Mouse (Mus musculus) heart, embryonic 14.5 days (tissue): Measurements from ENCODE around the gene Zfp109. TPM values are rescaled to one million over a fixed set of nuclear protein-coding genes. Genes with fewer than 3 reads are reported as not detected.

Experiments
- ATAC-seq: fragments of 200-750 bp; cut with Nextera tagmentation; 2 replicates; pipeline ENCODE4 v1.8.0; 2017; ENCODE audit warnings: low read depth, moderate TSS enrichment; ENCODE audit not compliant: insufficient number of reproducible peaks, insufficient read depth, low FRiP score
- H3K27ac ChIP-seq, 2 experiments: fragments of 200-500 bp in 1 of 2; fragments of 300-500 bp in 1 of 2; sonication (generic) in 1 of 2; replicated peaks in 1 of 2; 2 replicates each; pipeline ENCODE4 v1.5.1; 2012 to 2014; ENCODE audit warnings: low read depth in 2 of 2, low read length in 2 of 2, control low read depth in 1 of 2, mild to moderate bottlenecking in 1 of 2, mixed read lengths in 1 of 2; ENCODE audit not compliant: control insufficient read depth in 1 of 2, insufficient read depth in 1 of 2
- H3K27me3 ChIP-seq: fragments of 300-500 bp; sonication (generic); 2 replicates; pipeline ENCODE4 v1.6.1; 2014; ENCODE audit warnings: mild to moderate bottlenecking, low read length, control low read depth; ENCODE audit not compliant: control insufficient read depth, insufficient read depth
- H3K36me3 ChIP-seq: fragments of 300-500 bp; sonication (generic); 2 replicates; pipeline ENCODE4 v1.6.1; 2014; ENCODE audit warnings: mild to moderate bottlenecking, control low read depth, low read length, mixed read lengths; ENCODE audit not compliant: control insufficient read depth, insufficient read depth
- H3K4me1 ChIP-seq, 2 experiments: fragments of 200-500 bp in 1 of 2; fragments of 300-500 bp in 1 of 2; sonication (generic) in 1 of 2; 2 replicates each; pipeline ENCODE4 v1.6.1; 2012 to 2014; ENCODE audit warnings: low read length in 2 of 2, control low read depth in 1 of 2, mixed read lengths in 1 of 2; ENCODE audit not compliant: control insufficient read depth in 2 of 2, insufficient read depth in 2 of 2
- H3K4me2 ChIP-seq: fragments of 300-500 bp; sonication (generic); 2 replicates; pipeline ENCODE4 v1.6.1; 2014; ENCODE audit warnings: mild to moderate bottlenecking, low read length
- H3K4me3 ChIP-seq, 2 experiments: fragments of 200-500 bp in 1 of 2; fragments of 300-500 bp in 1 of 2; sonication (generic) in 1 of 2; 2 replicates each; pipeline ENCODE4 v1.5.1; 2012 to 2014; ENCODE audit warnings: low read length in 2 of 2, mild to moderate bottlenecking in 2 of 2, control low read depth in 1 of 2, low read depth in 1 of 2, moderate library complexity in 1 of 2; ENCODE audit not compliant: control insufficient read depth in 1 of 2, insufficient read depth in 1 of 2
- H3K9ac ChIP-seq: fragments of 300-500 bp; sonication (generic); 2 replicates; pipeline ENCODE4 v1.6.1; 2014; ENCODE audit warnings: mild to moderate bottlenecking, low read length
- H3K9me3 ChIP-seq: fragments of 300-500 bp; sonication (generic); 2 replicates; pipeline ENCODE4 v1.6.1; 2016; ENCODE audit warnings: low read length, control low read depth; ENCODE audit not compliant: control insufficient read depth
- WGBS: fragments of 180-500 bp; shearing (Covaris S2); extraction: QIAGEN DNeasy Blood & Tissue Kit; methylation state at CpG from one replicate; pipeline ENCODE4 v1.1.7; 2014; 5-methylcytosine and 5-hydroxymethylcytosine counted together
- polyA plus RNA-seq: library from polyadenylated mRNA; unstranded; fragments of >200 nt; fragmentation: Nextera tagmentation; extraction: Ambion mirVana; gene quantifications from 2 replicates; pipeline ENCODE4 v1.2.1, GENCODE M21; 2014

Gene Zfp109
- polyA plus RNA-seq, 1 experiment from 2014 or later, result 3.4 TPM

DNA sequence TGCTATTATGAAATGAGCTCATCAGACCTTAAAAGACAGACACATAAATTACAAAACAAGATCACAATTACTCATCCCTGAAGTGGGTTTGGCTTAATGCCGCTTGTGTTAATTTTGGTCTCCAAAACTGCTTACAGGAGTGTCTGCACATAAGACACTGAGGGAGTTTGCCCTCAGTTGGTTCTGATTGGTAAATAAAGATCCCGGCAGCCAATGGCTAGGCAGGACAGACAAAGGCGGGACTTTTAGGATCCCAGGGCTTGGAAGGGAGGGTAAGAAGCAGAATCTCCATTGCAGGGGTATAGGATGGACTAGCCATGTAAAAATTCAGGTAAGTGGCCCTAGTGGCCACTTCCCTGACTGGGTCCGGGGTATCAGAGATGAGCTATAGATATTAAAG lies 40.4 kb downstream of the Zfp109 start:
- Histone ChIP-seq H3K4me3 (no peak overlapping the region), H3K27ac (no peak overlapping the region), H3K9ac (no peak overlapping the region), H3K4me1 (no peaks in the 10 kb centered on the region), H3K9me3 (peaks cover 22% of the 10 kb centered on the region), H3K27me3 (no peaks in the 10 kb centered on the region), H3K4me2 (no peak overlapping the region), H3K36me3 (peaks cover 62% of the 10 kb centered on the region)
- ATAC-seq, result no peak
- 94% methylated on average over 4 of the region's 4 CpGs for WGBS

DNA sequence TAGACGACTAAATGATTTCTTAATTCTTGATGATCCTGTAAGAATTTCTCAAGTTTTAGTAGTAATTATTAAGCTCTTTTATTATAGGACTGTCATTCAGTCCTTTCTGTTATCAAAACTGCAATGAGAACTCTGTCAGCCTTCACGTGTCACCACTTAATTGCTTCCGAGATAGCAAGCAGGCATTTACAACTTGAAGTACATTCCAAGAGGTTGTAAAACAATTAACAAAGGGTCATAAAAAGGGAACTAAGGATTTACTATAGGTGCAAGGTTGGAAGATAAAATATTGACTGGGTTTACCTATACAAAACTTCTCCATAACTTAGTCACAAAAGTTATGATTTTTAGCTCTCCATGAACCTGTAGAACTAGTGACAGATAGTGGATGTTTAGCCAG lies 44.2 kb downstream of the Zfp109 start:
- WGBS, result 80% methylated on average over 3 of the region's 3 CpGs

DNA sequence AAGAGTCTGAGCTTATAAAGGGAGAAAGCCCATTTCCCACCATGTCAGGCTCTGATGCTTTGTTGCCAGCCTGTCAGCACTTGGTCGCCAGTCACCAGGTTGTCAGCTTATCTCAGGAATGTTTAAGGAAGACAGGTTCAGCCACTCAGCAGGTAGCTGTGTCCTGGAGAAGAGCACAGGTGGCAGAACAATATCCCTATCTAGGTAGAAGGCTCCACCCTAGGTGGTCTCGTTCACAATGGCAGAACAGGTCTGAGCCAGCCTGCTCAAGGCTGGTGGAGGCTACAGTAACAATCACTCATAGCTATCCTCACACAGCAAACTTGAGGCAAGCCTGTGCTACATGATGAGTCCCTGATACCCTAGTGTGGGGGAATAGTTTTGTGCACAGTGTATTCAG lies 46.0 kb downstream of the Zfp109 start:
- WGBS, result 65% methylated on average over 2 of the region's 2 CpGs
- no peak overlapping the region for H3K9ac ChIP-seq
- no peak for ATAC-seq
- no peak overlapping the region for H3K27ac ChIP-seq
- H3K9me3 ChIP-seq, result 0 out of 2 replicates have a peak, but pooled peaks cover 7% of the 10 kb centered on the region
- H3K27me3 ChIP-seq, result no peaks in the 10 kb centered on the region
- peaks cover 11% of the 10 kb centered on the region for H3K36me3 ChIP-seq
- H3K4me3 ChIP-seq, result no peak overlapping the region
- no peak overlapping the region for H3K4me2 ChIP-seq
- no peaks in the 10 kb centered on the region for H3K4me1 ChIP-seq

More for the DNA sequence above, 44.2 kb downstream of the Zfp109 start:
- Histone ChIP-seq H3K27me3 (no peaks in the 10 kb centered on the region), H3K4me1 (no peaks in the 10 kb centered on the region), H3K36me3 (peaks cover 24% of the 10 kb centered on the region), H3K9ac (no peak overlapping the region), H3K9me3 (peaks cover 10% of the 10 kb centered on the region), H3K4me3 (no peak overlapping the region), H3K27ac (no peak overlapping the region), H3K4me2 (no peak overlapping the region)
- no peak for ATAC-seq

DNA sequence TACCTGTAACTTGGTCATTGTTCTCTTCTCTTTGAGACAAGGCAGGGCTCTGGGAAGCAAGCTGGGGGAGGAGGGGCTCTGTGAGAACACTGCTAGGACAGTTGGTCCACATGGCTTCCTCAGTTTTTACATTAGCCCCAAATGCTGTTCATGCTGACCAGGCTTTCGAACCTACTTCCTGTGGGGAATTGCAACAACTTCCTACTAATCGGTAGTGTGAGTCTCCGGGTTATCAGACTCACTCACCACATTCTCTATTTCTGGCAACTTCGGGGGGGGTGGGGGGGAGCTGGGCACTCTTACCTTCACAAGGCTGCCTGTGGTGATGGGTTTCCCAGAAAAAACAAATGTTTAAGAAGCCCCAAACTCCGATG lies 47.8 kb downstream of the Zfp109 start:
- WGBS, result 25% methylated on average over 5 of the region's 5 CpGs

DNA sequence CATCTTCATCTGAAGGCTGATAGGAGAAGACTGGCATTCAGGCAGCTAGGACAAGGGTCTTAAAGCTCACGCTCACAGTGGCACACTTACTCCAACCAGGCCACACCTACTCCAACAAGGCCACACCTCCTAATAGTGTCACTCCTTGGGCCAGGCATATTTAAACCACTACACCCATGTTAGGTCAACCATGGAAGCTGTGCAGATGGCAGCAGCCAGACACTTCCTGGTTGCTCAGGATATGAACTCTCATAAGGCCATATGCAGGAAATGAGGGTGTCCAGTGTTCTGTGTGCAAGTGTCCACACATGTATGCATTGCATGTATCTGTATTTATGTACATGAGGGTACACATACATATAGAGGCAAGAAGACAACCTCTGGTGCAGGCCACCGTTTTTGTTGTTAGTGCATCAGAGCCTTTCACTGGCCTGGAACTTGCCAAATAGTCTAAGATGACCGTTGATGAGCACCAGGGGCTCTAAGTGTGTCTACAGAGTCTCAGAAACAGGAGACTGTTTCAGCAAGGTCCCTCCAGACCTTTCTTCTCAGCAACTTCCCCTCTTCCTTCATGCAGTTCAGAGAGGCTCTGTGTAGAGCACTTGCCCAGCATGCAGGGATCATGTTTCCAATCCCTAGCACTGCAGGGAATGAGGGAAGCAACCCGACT lies 48.3 kb downstream of the Zfp109 start:
- Histone ChIP-seq H3K9me3 (0 out of 2 replicates have a peak, but pooled peaks cover 7% of the 10 kb centered on the region), H3K9ac (no peak overlapping the region), H3K4me2 (no peak overlapping the region), H3K36me3 (peaks cover 4% of the 10 kb centered on the region; the same call in 1 of the 2 replicates), H3K4me3 (no peak overlapping the region), H3K27ac (no peak overlapping the region), H3K27me3 (no peaks in the 10 kb centered on the region), H3K4me1 (no peaks in the 10 kb centered on the region)
- ATAC-seq, result no peak
- 60% methylated on average over 4 of the region's 4 CpGs for WGBS

More for the DNA sequence above, 47.8 kb downstream of the Zfp109 start:
- Histone ChIP-seq H3K27ac (no peak overlapping the region), H3K4me1 (no peaks in the 10 kb centered on the region), H3K27me3 (no peaks in the 10 kb centered on the region), H3K36me3 (peaks cover 10% of the 10 kb centered on the region), H3K9me3 (0 out of 2 replicates have a peak, but pooled peaks cover 7% of the 10 kb centered on the region), H3K9ac (no peak overlapping the region), H3K4me2 (no peak overlapping the region), H3K4me3 (no peak overlapping the region)
- ATAC-seq, result no peak

DNA sequence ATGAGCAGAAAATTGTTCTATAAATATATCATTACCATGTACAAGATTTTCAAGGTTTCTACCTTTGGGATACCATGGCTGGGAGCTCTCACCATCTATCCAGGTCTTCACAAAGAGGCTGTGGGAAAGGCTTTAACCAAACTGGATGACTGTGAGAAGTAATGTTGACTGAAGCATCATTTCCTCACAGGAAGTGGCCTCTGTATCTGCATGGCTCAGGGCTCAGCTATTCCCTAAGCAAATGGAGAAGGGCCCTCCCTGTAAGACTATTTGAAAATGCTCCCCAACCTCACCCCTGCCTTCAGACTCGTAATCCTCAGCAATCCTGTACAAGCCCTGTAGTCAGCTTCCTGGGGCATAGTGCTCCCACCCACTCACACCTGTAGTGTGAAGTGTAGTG lies 49.7 kb downstream of the Zfp109 start:
- Histone ChIP-seq H3K4me2 (no peak overlapping the region), H3K9ac (no peak overlapping the region), H3K4me3 (no peak overlapping the region), H3K4me1 (no peaks in the 10 kb centered on the region), H3K36me3 (no peaks in the 10 kb centered on the region), H3K27me3 (no peaks in the 10 kb centered on the region), H3K9me3 (no peaks in the 10 kb centered on the region), H3K27ac (no peak overlapping the region)
- 67% methylated on average over 1 of the region's 1 CpGs for WGBS
- no peak for ATAC-seq

Other genes with a start within 250 kb of the Zfp109 start
- not detected in 2 replicates for gene V1rd19, start 235.9 kb downstream of the Zfp109 start, polyA plus RNA-seq
- gene Vmn1r183, start 184.3 kb downstream of the Zfp109 start, polyA plus RNA-seq, result not detected in 2 replicates
- 13.5 and 14.8 TPM in 2 replicates for gene Zfp180, start 155.6 kb downstream of the Zfp109 start, polyA plus RNA-seq
- 5.3 and 5.6 TPM in 2 replicates for gene Zfp112, start 125.2 kb downstream of the Zfp109 start, polyA plus RNA-seq
- 8.7 and 9.3 TPM in 2 replicates for gene Zfp235, start 103.4 kb downstream of the Zfp109 start, polyA plus RNA-seq
- gene Zfp114, start 62.5 kb downstream of the Zfp109 start, polyA plus RNA-seq, result 3.2 and 3.3 TPM in 2 replicates
- gene Zfp111, start 26.1 kb downstream of the Zfp109 start, polyA plus RNA-seq, result 6.6 and 7.1 TPM in 2 replicates
- 2.2 and 2.5 TPM in 2 replicates for gene Zfp108, start 17.2 kb upstream of the Zfp109 start, polyA plus RNA-seq
- gene Zfp93, start 32.9 kb upstream of the Zfp109 start, polyA plus RNA-seq, result 5.0 and 6.5 TPM in 2 replicates
- 12.9 and 15.9 TPM in 2 replicates for gene Zfp61, start 63.7 kb upstream of the Zfp109 start, polyA plus RNA-seq
- 4.5 and 6.3 TPM in 2 replicates for gene Zfp94, start 79.1 kb upstream of the Zfp109 start, polyA plus RNA-seq
- not detected in 2 replicates for gene Tescl, start 96.4 kb upstream of the Zfp109 start, polyA plus RNA-seq
- gene Lypd5, start 111.6 kb upstream of the Zfp109 start, polyA plus RNA-seq, result not detected in 2 replicates
- 1.4 and 1.8 TPM in 2 replicates for gene Kcnn4, start 132.7 kb upstream of the Zfp109 start, polyA plus RNA-seq
- 18.4 and 20.7 TPM in 2 replicates for gene Smg9, start 162.1 kb upstream of the Zfp109 start, polyA plus RNA-seq
- not detected in 2 replicates for gene Irgc1, start 214.7 kb upstream of the Zfp109 start, polyA plus RNA-seq
- gene Plaur, start 224.9 kb upstream of the Zfp109 start, polyA plus RNA-seq, result 7.9 and 8.2 TPM in 2 replicates
- gene Cadm4, start 244.5 kb upstream of the Zfp109 start, polyA plus RNA-seq, result 0.46 and 0.47 TPM in 2 replicates